Mouse (Mus musculus) thymus, adult 2 months (tissue): ENCODE data around the gene Wnt16. TPM values are rescaled to one million over a fixed set of nuclear protein-coding genes. Genes with fewer than 3 reads are reported as not detected.

Source experiments
- DNase-seq: peaks from one replicate; pipeline ENCODE4 v3.0.0; 2021
- H3K27ac ChIP-seq: fragments of 200-500 bp; 2 replicates; pipeline ENCODE4 v1.5.1; 2012; ENCODE audit warnings: low read length, control low read depth; ENCODE audit not compliant: control insufficient read depth, insufficient read depth
- H3K27me3 ChIP-seq: fragments of 200-500 bp; 2 replicates; pipeline ENCODE4 v1.6.1; 2012; ENCODE audit warnings: mild to moderate bottlenecking, low read length, moderate library complexity, mixed read lengths; ENCODE audit not compliant: control insufficient read depth, insufficient read depth
- H3K36me3 ChIP-seq: fragments of 200-500 bp; 2 replicates; pipeline ENCODE4 v1.6.1; 2012; ENCODE audit warnings: mild to moderate bottlenecking, low read length, moderate library complexity; ENCODE audit not compliant: control insufficient read depth, insufficient read depth
- H3K4me1 ChIP-seq: fragments of 200-500 bp; replicated peaks from 2 replicates; pipeline ENCODE4 v1.6.1; 2012; ENCODE audit warnings: low read length; ENCODE audit not compliant: control insufficient read depth, insufficient read depth
- H3K4me3 ChIP-seq: fragments of 200-500 bp; 2 replicates; pipeline ENCODE4 v1.5.1; 2012; ENCODE audit warnings: mild to moderate bottlenecking, low read length, control low read depth, moderate library complexity; ENCODE audit not compliant: control insufficient read depth, insufficient read depth
- CTCF ChIP-seq: fragments of 200-500 bp; IDR thresholded peaks from 2 replicates; pipeline ENCODE4 v1.5.1; 2012; ENCODE audit warnings: mild to moderate bottlenecking, control low read depth, low read length, moderate library complexity, borderline replicate concordance; ENCODE audit not compliant: control insufficient read depth, poor library complexity, insufficient read depth; ENCODE audit errors: extremely low read depth
- POLR2A ChIP-seq: fragments of 200-500 bp; IDR thresholded peaks from 2 replicates; pipeline ENCODE4 v1.6.1; 2012; ENCODE audit warnings: mild to moderate bottlenecking, low read length, control low read depth, moderate library complexity; ENCODE audit not compliant: control insufficient read depth, poor library complexity, insufficient read depth; ENCODE audit errors: extremely low read depth
- WGBS: fragments of 180-500 bp; shearing (Covaris S2); methylation state at CpG from one replicate; pipeline ENCODE4 v1.1.7; 2018; 5-methylcytosine and 5-hydroxymethylcytosine counted together
- polyA plus RNA-seq: library from polyadenylated mRNA; depleted of rRNA; stranded (reverse); fragments of >200 nt; gene quantifications from 2 replicates; pipeline ENCODE4 v1.2.3, GENCODE M21; 2012

The Wnt16 gene
- polyA plus RNA-seq, 1 experiment: 0.12 TPM

DNA sequence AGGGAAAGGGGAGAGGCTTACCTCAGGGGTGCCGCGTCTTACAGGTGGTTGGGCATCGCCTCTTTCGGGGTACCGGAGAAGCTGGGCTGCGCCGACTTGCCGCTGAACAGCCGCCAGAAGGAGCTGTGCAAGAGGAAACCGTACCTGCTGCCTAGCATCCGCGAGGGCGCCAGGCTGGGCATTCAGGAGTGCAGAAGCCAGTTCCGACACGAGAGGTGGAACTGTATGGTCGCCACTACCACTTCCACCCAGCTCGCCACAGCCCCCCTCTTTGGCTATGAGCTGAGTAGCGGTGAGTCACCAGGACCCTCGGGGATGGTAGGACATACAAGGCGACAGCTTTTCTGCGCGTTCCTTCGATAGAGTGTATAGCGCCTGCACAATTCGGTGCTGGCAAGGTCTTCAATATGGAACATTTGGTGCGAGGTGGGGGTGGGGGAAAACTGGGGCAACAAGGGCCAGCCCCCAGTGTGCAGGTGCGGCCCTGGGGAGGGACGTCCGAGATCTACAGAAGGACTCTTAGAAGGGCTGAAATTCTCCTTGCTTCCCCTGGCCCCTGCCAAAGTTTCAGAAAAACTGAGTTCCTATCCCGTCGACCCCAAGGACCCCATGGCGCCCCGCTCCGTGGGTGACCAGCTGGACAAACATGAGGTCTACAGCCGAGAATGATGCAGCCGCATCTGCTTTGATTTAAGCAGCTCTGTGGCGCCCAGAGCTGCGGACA, 872 bp downstream of the Wnt16 start:
- no peak for TF ChIP-seq CTCF
- no peak for TF ChIP-seq POLR2A
- DNase-seq: peak; percentile 16
- Histone ChIP-seq H3K36me3 (no peaks in the 10 kb centered on the region), H3K27ac (no peak overlapping the region), H3K4me1 (no peaks in the 10 kb centered on the region), H3K27me3 (no peaks in the 10 kb centered on the region; the same call in 1 of the 2 replicates), H3K4me3 (no peak overlapping the region)
- whole genome bisulfite sequencing: 4% methylated on average over 38 of the region's 38 CpGs

DNA sequence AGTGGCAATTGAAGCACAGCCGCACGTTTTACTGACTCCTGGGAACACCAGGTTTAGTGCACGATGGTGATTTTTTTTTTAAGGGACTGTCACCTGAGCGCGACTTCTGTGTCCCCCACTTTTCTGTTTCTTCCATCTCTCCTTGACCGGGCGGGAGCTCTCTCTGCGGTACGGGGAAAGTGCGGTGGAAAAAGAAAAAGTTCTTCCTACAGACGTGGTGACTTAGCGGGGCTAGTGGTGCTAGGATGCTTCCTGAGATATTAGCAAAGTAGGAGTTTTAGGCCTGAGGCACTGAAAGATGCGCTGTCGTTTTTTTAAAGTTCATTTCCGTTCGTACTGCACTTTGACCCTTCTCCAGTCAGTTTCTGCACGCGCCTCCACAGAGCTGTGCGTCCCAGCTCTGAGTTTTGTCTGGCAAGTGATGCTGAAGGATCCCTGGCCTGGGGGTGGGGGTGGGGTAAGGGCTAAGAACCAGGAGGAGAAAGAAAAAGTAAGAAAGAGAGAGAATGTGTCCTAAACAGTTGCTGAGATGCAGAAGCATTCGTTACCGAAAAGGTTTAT, 1.5 kb downstream of the Wnt16 start:
- no peaks in the 10 kb centered on the region for H3K36me3 ChIP-seq
- no peak overlapping the region for H3K4me3 ChIP-seq
- H3K27ac ChIP-seq: no peak overlapping the region
- DNase-seq: no peak
- no peaks in the 10 kb centered on the region for H3K4me1 ChIP-seq
- WGBS: 11% methylated on average over 21 of the region's 21 CpGs
- no peaks in the 10 kb centered on the region; the same call in 1 of the 2 replicates for H3K27me3 ChIP-seq
- TF ChIP-seq POLR2A: no peak
- TF ChIP-seq CTCF: no peak

DNA sequence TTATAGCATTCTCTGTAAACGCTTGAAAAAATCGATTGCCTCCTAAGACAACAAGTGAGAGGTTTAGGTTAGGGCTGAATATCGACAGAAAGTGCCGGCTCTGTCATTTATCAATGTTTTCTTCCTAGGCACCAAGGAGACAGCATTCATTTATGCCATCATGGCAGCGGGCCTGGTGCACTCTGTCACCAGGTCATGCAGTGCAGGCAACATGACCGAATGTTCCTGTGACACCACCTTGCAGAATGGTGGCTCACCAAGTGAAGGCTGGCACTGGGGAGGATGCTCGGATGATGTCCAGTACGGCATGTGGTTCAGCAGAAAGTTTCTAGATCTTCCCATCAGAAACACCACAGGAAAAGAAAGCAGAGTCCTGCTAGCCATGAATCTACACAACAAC, 2.8 kb downstream of the Wnt16 start:
- no peak for TF ChIP-seq POLR2A
- TF ChIP-seq CTCF: no peak
- Histone ChIP-seq H3K4me3 (no peak overlapping the region), H3K27me3 (no peaks in the 10 kb centered on the region; the same call in 1 of the 2 replicates), H3K36me3 (no peaks in the 10 kb centered on the region), H3K27ac (no peak overlapping the region), H3K4me1 (no peaks in the 10 kb centered on the region)
- no peak for DNase-seq
- WGBS: 91% methylated on average over 8 of the region's 8 CpGs

DNA sequence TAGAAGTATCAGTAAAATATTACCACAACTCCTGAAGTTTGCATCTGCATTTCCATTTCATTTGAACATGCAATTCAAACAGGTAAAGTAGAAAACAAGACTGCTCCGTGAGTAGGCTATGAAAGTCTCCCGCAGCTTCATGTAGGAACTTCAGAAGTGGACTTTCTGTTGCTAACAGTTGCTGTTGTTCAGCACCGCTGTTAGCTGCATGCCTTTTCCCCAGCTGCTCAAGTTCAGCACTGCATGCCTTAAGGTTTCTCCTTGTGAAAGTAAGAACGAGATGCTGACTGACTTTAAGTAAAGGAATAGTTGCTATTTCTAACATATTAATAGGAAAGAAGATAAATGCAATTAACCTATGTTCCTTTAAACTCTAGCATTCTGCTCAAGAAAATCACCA, 4.0 kb downstream of the Wnt16 start:
- no peak for DNase-seq
- Histone ChIP-seq H3K36me3 (no peaks in the 10 kb centered on the region), H3K4me1 (no peaks in the 10 kb centered on the region), H3K27me3 (no peaks in the 10 kb centered on the region; the same call in 1 of the 2 replicates), H3K4me3 (no peak overlapping the region), H3K27ac (no peak overlapping the region)
- WGBS: 58% methylated on average over 4 of the region's 4 CpGs
- no peak for TF ChIP-seq CTCF
- no peak for TF ChIP-seq POLR2A

GRCm38 (mm10) chr6:22293922-22294321, 5.9 kb downstream of the Wnt16 start:
- H3K36me3 ChIP-seq: no peaks in the 10 kb centered on the region
- no peaks in the 10 kb centered on the region; the same call in 1 of the 2 replicates for H3K27me3 ChIP-seq
- no peaks in the 10 kb centered on the region for H3K4me1 ChIP-seq
- H3K4me3 ChIP-seq: no peak overlapping the region
- TF ChIP-seq POLR2A (no peak), CTCF (no peak)
- no peak for DNase-seq
- 71% methylated on average over 3 of the region's 3 CpGs for WGBS
- H3K27ac ChIP-seq: no peak overlapping the region

- H3K27me3 ChIP-seq: no peaks in the 10 kb centered on the region
- TF ChIP-seq POLR2A (no peak), CTCF (no peak)
- no peak overlapping the region for H3K27ac ChIP-seq
- DNase-seq: no peak
- H3K4me3 ChIP-seq: no peak overlapping the region
- WGBS: 93% methylated on average over 6 of the region's 6 CpGs
- no peaks in the 10 kb centered on the region for H3K36me3 ChIP-seq
- H3K4me1 ChIP-seq: no peaks in the 10 kb centered on the region
These were observed 9.0 kb downstream of the Wnt16 start for GRCm38 (mm10) chr6:22297028-22297427.

DNA sequence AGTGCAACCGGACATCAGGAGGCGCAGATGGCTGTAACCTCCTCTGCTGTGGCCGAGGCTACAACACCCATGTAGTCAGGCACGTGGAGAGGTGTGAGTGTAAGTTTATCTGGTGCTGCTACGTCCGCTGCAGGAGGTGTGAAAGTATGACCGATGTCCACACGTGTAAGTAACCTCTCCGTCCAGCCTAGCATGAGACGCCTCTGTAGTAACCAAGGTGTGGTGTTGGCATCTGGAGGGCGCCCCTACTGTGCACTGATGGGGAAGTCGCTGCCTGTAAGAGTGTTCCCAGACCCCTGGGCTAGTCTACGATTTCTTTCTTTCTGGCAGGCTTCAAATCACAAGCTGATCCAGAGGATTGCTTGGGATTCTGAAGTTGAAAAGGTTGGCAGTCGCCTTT, 10.0 kb downstream of the Wnt16 start:
- no peak for TF ChIP-seq POLR2A
- no peak for TF ChIP-seq CTCF

More for the DNA sequence above, 10.0 kb downstream of the Wnt16 start:
- WGBS: 85% methylated on average over 14 of the region's 14 CpGs
- Histone ChIP-seq H3K27me3 (no peaks in the 10 kb centered on the region), H3K36me3 (no peaks in the 10 kb centered on the region), H3K4me1 (no peaks in the 10 kb centered on the region), H3K27ac (no peak overlapping the region), H3K4me3 (no peak overlapping the region)
- DNase-seq: no peak
